ENCODE assay signal across 15 mouse cellular contexts in genomic region chr3:88450379-88451131, GRCm38 (mm10). TPM values are rescaled to one million over a fixed set of nuclear protein-coding genes. Genes with fewer than 3 reads are reported as not detected.
DNase-seq lines count a peak whose midpoint lies in the region; ATAC-seq lines count a peak whose summit lies in the region.
"Had no signal": no experiment of that assay in that cellular context is flagged by ENCODE, and none has a peak within 500 bp of the region (broad histone marks: within the 10 kb centered on the region; RNA-seq: fewer than 3 reads in every experiment).

No protein-coding gene starts in this region.

- no peak overlapping the region for H3K4me2 ChIP-seq in intestine, embryonic 15.5 days (replicated peaks)
- no peak overlapping the region for H3K4me2 ChIP-seq in midbrain, embryonic 13.5 days (replicated peaks)

- no peak overlapping the region for H3K9ac ChIP-seq in intestine, embryonic 15.5 days
- H3K9ac ChIP-seq in midbrain, embryonic 13.5 days (replicated peaks): 0 out of 2 replicates have a peak overlapping the region, but pooled peaks have one; percentile 57
- H3K9ac ChIP-seq: embryonic facial prominence, embryonic 15.5 days; liver, postnatal 0 days had no signal

- H3K4me1 ChIP-seq in embryonic facial prominence, embryonic 10.5 days: peaks cover 40% of the 10 kb centered on the region
- H3K4me1 ChIP-seq in intestine, embryonic 15.5 days (replicated peaks): peaks cover 45% of the 10 kb centered on the region
- peaks cover 17% of the 10 kb centered on the region for H3K4me1 ChIP-seq in midbrain, embryonic 13.5 days (replicated peaks)

- 83% methylated on average over 12 of the region's 12 CpGs for WGBS in embryonic facial prominence, embryonic 10.5 days
- WGBS in intestine, embryonic 15.5 days: 70% methylated on average over 12 of the region's 12 CpGs
- 77% methylated on average over 12 of the region's 12 CpGs for WGBS in midbrain, embryonic 13.5 days

- peaks cover 74% of the 10 kb centered on the region for H3K27me3 ChIP-seq in embryonic facial prominence, embryonic 10.5 days (replicated peaks; ENCODE audit: low read depth, poor library complexity, severe bottlenecking)
- H3K27me3 ChIP-seq in intestine, embryonic 15.5 days (replicated peaks): no peaks in the 10 kb centered on the region
- no peaks in the 10 kb centered on the region for H3K27me3 ChIP-seq in midbrain, embryonic 13.5 days
- H3K27me3 ChIP-seq: embryonic facial prominence, embryonic 15.5 days had no signal

- ATAC-seq in intestine, embryonic 15.5 days: 0 out of 2 replicates have a peak, but pooled peaks have one; percentile 19
- ATAC-seq in midbrain, embryonic 13.5 days: no peak
- ATAC-seq: liver, postnatal 0 days had no signal

- H3K36me3 ChIP-seq in embryonic facial prominence, embryonic 10.5 days (replicated peaks): no peaks in the 10 kb centered on the region
- no peaks in the 10 kb centered on the region for H3K36me3 ChIP-seq in intestine, embryonic 15.5 days
- peaks cover 84% of the 10 kb centered on the region for H3K36me3 ChIP-seq in midbrain, embryonic 13.5 days
- H3K36me3 ChIP-seq: embryonic facial prominence, embryonic 15.5 days; hindbrain, embryonic 10.5 days; kidney, embryonic 15.5 days had no signal

- H3K27ac ChIP-seq in embryonic facial prominence, embryonic 10.5 days (replicated peaks): peak overlapping the region; percentile 82; the same call in 1 of the 2 replicates
- 0 out of 2 replicates have a peak overlapping the region, but pooled peaks have one; percentile 8 for H3K27ac ChIP-seq in intestine, embryonic 15.5 days
- H3K27ac ChIP-seq in midbrain, embryonic 13.5 days: no peak overlapping the region
- H3K27ac ChIP-seq: neural tube, embryonic 12.5 days had no signal

- H3K9me3 ChIP-seq in embryonic facial prominence, embryonic 10.5 days: no peaks in the 10 kb centered on the region
- H3K9me3 ChIP-seq in intestine, embryonic 15.5 days: no peaks in the 10 kb centered on the region
- no peaks in the 10 kb centered on the region for H3K9me3 ChIP-seq in midbrain, embryonic 13.5 days
- H3K9me3 ChIP-seq: embryonic facial prominence, embryonic 15.5 days; hindbrain, embryonic 10.5 days; kidney, embryonic 15.5 days; neural tube, embryonic 12.5 days had no signal

- H3K4me3 ChIP-seq in embryonic facial prominence, embryonic 10.5 days: no peak overlapping the region
- no peak overlapping the region for H3K4me3 ChIP-seq in intestine, embryonic 15.5 days (replicated peaks)
- no peak overlapping the region for H3K4me3 ChIP-seq in midbrain, embryonic 13.5 days (replicated peaks)
- H3K4me3 ChIP-seq: heart, adult 2 months; neural tube, embryonic 12.5 days had no signal

- peak; percentile 48 for DNase-seq in left cerebral cortex, postnatal 4 days
- no peak for DNase-seq in left cerebral cortex, adult 9 months (ENCODE audit: low spot score in 2 of 2)
- no peak for DNase-seq in embryonic facial prominence, embryonic 10.5 days (ENCODE audit: low spot score)
- no peak for DNase-seq in spleen, postnatal 4 days (ENCODE audit: low spot score in 2 of 2)
- no peak for DNase-seq in layer of hippocampus, postnatal 14 days (ENCODE audit: low spot score in 2 of 2)
- DNase-seq: gastrocnemius, postnatal 10 days; liver, postnatal 0 days; thymus, postnatal 25 days had no signal

- intact Hi-C loops in left cerebral cortex, postnatal 4 days (cut with DNase I): no loop called here

RNA-seq across cellular contexts. Expression of gene Sema4a, which starts 10.4 kb away (rescaled TPM):
- total RNA-seq in left cerebral cortex, postnatal 4 days (2021): 10 to 100 TPM; 58.1 to 58.4 TPM
- 5.9 and 7.1 TPM in 2 replicates for polyA plus RNA-seq in embryonic facial prominence, embryonic 10.5 days (2016; fragmentation: Nextera tagmentation; extraction: Ambion mirVana)
- polyA plus RNA-seq in intestine, embryonic 15.5 days (2015; fragmentation: Nextera tagmentation; extraction: Ambion mirVana): 30.9 and 39.2 TPM in 2 replicates
- polyA plus RNA-seq in midbrain, embryonic 13.5 days (2015; fragmentation: Nextera tagmentation; extraction: Ambion mirVana): 28.8 and 31.1 TPM in 2 replicates
- 10 to 100 TPM; 33.1 to 38.1 TPM for total RNA-seq in layer of hippocampus, postnatal 14 days (2021)

RNA-seq across cellular contexts. Expression of gene Slc25a44, which starts 25.6 kb away (rescaled TPM):
- 10 to 100 TPM; 43.7 to 47.7 TPM for total RNA-seq in left cerebral cortex, postnatal 4 days (2021)
- polyA plus RNA-seq in embryonic facial prominence, embryonic 10.5 days (2016; fragmentation: Nextera tagmentation; extraction: Ambion mirVana): 17.5 and 17.6 TPM in 2 replicates
- 17.2 and 17.3 TPM in 2 replicates for polyA plus RNA-seq in intestine, embryonic 15.5 days (2015; fragmentation: Nextera tagmentation; extraction: Ambion mirVana)
- 28.7 and 29.7 TPM in 2 replicates for polyA plus RNA-seq in midbrain, embryonic 13.5 days (2015; fragmentation: Nextera tagmentation; extraction: Ambion mirVana)
- total RNA-seq in layer of hippocampus, postnatal 14 days (2021): 10 to 100 TPM; 68.6 to 70.3 TPM

RNA-seq across cellular contexts. Expression of gene Pmf1, which starts 40.4 kb away (rescaled TPM):
- total RNA-seq in left cerebral cortex, postnatal 4 days (2021): 10 to 100 TPM; 15.7 to 16.0 TPM
- 184 and 194 TPM in 2 replicates for polyA plus RNA-seq in embryonic facial prominence, embryonic 10.5 days (2016; fragmentation: Nextera tagmentation; extraction: Ambion mirVana)
- polyA plus RNA-seq in intestine, embryonic 15.5 days (2015; fragmentation: Nextera tagmentation; extraction: Ambion mirVana): 127 and 128 TPM in 2 replicates
- polyA plus RNA-seq in midbrain, embryonic 13.5 days (2015; fragmentation: Nextera tagmentation; extraction: Ambion mirVana): 51.7 and 56.8 TPM in 2 replicates
- total RNA-seq in layer of hippocampus, postnatal 14 days (2021): 1 to 10 TPM; 6.9 to 9.9 TPM

RNA-seq across cellular contexts. Expression of gene Lmna, which starts 59.2 kb away (rescaled TPM):
- total RNA-seq in left cerebral cortex, postnatal 4 days (2021): 10 to 100 TPM; 35.3 to 37.7 TPM
- polyA plus RNA-seq in embryonic facial prominence, embryonic 10.5 days (2016; fragmentation: Nextera tagmentation; extraction: Ambion mirVana): 15.2 and 17.9 TPM in 2 replicates
- 120 TPM in 2 replicates for polyA plus RNA-seq in intestine, embryonic 15.5 days (2015; fragmentation: Nextera tagmentation; extraction: Ambion mirVana)
- polyA plus RNA-seq in midbrain, embryonic 13.5 days (2015; fragmentation: Nextera tagmentation; extraction: Ambion mirVana): 21.4 and 23.4 TPM in 2 replicates
- total RNA-seq in layer of hippocampus, postnatal 14 days (2021): 10 to 100 TPM; 42.0 to 49.3 TPM
